ENCODE assay signal across 8 mouse cellular contexts in the genomic region with DNA sequence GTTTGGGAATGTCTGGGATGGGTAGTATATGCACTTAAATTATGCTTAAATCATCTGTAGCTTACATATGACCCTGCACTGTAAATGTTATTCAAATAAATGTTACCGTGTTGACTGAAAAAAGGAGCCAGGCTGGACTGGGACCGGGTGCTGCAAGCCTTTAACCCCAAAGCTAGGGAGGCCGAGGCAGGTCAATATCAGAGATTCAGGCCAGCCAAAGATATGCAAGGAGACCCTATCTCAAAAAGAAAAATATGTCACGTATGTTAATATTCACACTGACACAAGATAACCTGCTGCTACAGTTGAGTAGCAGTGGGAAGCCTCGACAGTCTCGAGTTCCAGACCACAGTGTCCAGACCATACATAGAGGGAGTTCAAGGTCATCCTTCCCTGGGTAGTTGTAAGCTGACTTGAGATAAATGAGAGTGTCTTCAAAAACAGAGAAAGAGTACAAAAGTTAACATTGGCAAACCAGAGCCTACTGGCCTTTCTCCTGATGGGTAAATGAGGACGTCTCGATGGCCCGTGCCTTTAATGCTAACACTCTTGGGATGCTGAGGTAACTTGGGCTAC. TPM values are rescaled to one million over a fixed set of nuclear protein-coding genes. Genes with fewer than 3 reads are reported as not detected.
A peak's percentile ranks its signal among the peaks of the same experiment; 100 is the strongest.
DNase-seq lines count a peak whose midpoint lies in the region; ATAC-seq and TF ChIP-seq lines count a peak whose summit lies in the region.

No protein-coding gene starts in this region.

- TF ChIP-seq EP300 in liver, embryonic 14.5 days (IDR thresholded peaks at IDR 0.05; ENCODE audit: low read depth) = no peak

- intact Hi-C loops in gastrocnemius, adult 2 months (cut with DNase I) = no loop called here

- H3K9ac ChIP-seq in forebrain, embryonic 16.5 days (replicated peaks; ENCODE audit: low read depth, low read length) = no peak overlapping the region
- peak overlapping the region; percentile 94 for H3K9ac ChIP-seq in liver, embryonic 14.5 days (replicated peaks)

- no peaks in the 10 kb centered on the region for H3K27me3 ChIP-seq in E14TG2a.4 (ENCODE audit: insufficient read depth, low read length)
- H3K27me3 ChIP-seq in forebrain, embryonic 16.5 days (replicated peaks; ENCODE audit: control insufficient read depth, insufficient read depth, low read length) = no peaks in the 10 kb centered on the region
- no peaks in the 10 kb centered on the region for H3K27me3 ChIP-seq in liver, embryonic 14.5 days (ENCODE audit: control insufficient read depth, insufficient read depth, low read length)

- TF ChIP-seq CTCF in gastrocnemius, adult 2 months (IDR thresholded peaks at IDR 0.05) = no peak
- TF ChIP-seq CTCF in E14TG2a.4 (conservative IDR thresholded peaks at IDR 0.05; ENCODE audit: low read length) = no peak
- no peak for TF ChIP-seq CTCF in liver, embryonic 14.5 days (IDR thresholded peaks at IDR 0.05; ENCODE audit: low read depth)

- 58% methylated on average over 9 of the region's 9 CpGs for WGBS in forebrain, embryonic 16.5 days
- WGBS in liver, embryonic 14.5 days (ENCODE audit: insufficient replicate concordance) = 45% methylated on average over 9 of the region's 9 CpGs

- H3K4me3 ChIP-seq in gastrocnemius, adult 2 months = peak overlapping the region; percentile 92
- H3K4me3 ChIP-seq in E14TG2a.4 (replicated peaks; ENCODE audit: low read length) = peak overlapping the region; percentile 98
- H3K4me3 ChIP-seq in forebrain, embryonic 16.5 days (replicated peaks; ENCODE audit: low read length) = peak overlapping the region; percentile 65; the same call in 1 of the 2 replicates
- H3K4me3 ChIP-seq in liver, embryonic 14.5 days (ENCODE audit: insufficient read depth in 1 of 2, low read depth in 2 of 2, low read length in 2 of 2) = peak overlapping the region; percentile 34 to 89

- H3K9me3 ChIP-seq in E14TG2a.4 (ENCODE audit: low read length) = no peaks in the 10 kb centered on the region
- H3K9me3 ChIP-seq in forebrain, embryonic 16.5 days (ENCODE audit: control insufficient read depth, low read length) = no peaks in the 10 kb centered on the region
- H3K9me3 ChIP-seq in liver, embryonic 14.5 days (ENCODE audit: control insufficient read depth, low read length) = no peaks in the 10 kb centered on the region

- peak overlapping the region; percentile 82 for H3K4me2 ChIP-seq in forebrain, embryonic 16.5 days (ENCODE audit: low read length)
- H3K4me2 ChIP-seq in liver, embryonic 14.5 days (ENCODE audit: low read depth) = peak overlapping the region; percentile 84

- no peak for ATAC-seq in forebrain, embryonic 16.5 days
- no peak for ATAC-seq in liver, embryonic 14.5 days (ENCODE audit: insufficient read depth)
- no peak for ATAC-seq in monocyte, adult 5-6 weeks (replicated peaks; ENCODE audit: insufficient number of reproducible peaks, low FRiP score, low TSS enrichment, poor library complexity, severe bottlenecking)
- ATAC-seq in CD4-positive, CD25-positive, alpha-beta regulatory T cell, adult 4 months = no peak

- peaks cover 71% of the 10 kb centered on the region for H3K4me1 ChIP-seq in E14TG2a.4 (replicated peaks; ENCODE audit: low read depth, low read length)
- H3K4me1 ChIP-seq in forebrain, embryonic 16.5 days (replicated peaks; ENCODE audit: control insufficient read depth, insufficient read depth, low read length) = peaks cover 23% of the 10 kb centered on the region
- H3K4me1 ChIP-seq in liver, embryonic 14.5 days (replicated peaks; ENCODE audit: control insufficient read depth in 2 of 2, insufficient read depth in 2 of 2, low read length in 1 of 2) = peaks cover 41 to 55% of the 10 kb centered on the region in 2 experiments

- H3K27ac ChIP-seq in gastrocnemius, adult 2 months = peak overlapping the region; percentile 99
- no peak overlapping the region for H3K27ac ChIP-seq in forebrain, embryonic 16.5 days (ENCODE audit: low read length)
- peak overlapping the region; percentile 97 for H3K27ac ChIP-seq in liver, embryonic 14.5 days

- no peak for DNase-seq in gastrocnemius, adult 2 months
- no peak for DNase-seq in gastrocnemius, postnatal 10 days
- no peak for DNase-seq in liver, embryonic 14.5 days (ENCODE audit: low read depth in 3 of 3, low spot score in 3 of 3)
- no peak for DNase-seq in cerebellum, adult 11-12 months

- H3K36me3 ChIP-seq in E14TG2a.4 (ENCODE audit: insufficient read depth, low read length) = peaks cover 60% of the 10 kb centered on the region
- H3K36me3 ChIP-seq in forebrain, embryonic 16.5 days (ENCODE audit: control insufficient read depth, insufficient read depth) = no peaks in the 10 kb centered on the region
- peaks cover 7% of the 10 kb centered on the region for H3K36me3 ChIP-seq in liver, embryonic 14.5 days (replicated peaks; ENCODE audit: control insufficient read depth, insufficient read depth, low read depth)

RNA-seq across cellular contexts. Expression of a gene that starts 2.2 kb away (rescaled TPM):
- 10 to 100 TPM; 12.9 to 16.5 TPM for total RNA-seq in gastrocnemius, adult 2 months (2021)
- 10 to 100 TPM; 30.9 to 41.2 TPM for total RNA-seq in gastrocnemius, postnatal 10 days (2021)
- 103 and 109 TPM in 2 replicates for polyA plus RNA-seq in forebrain, embryonic 16.5 days (2015; fragmentation: Nextera tagmentation; extraction: Ambion mirVana)
- polyA plus RNA-seq in liver, embryonic 14.5 days (2012; rRNA removed) = 68.7 and 76.7 TPM in 2 replicates
- 61.2 and 66.4 TPM in 2 replicates for polyA plus RNA-seq in liver, embryonic 14.5 days (2014; fragmentation: Nextera tagmentation; extraction: Ambion mirVana)
- 11.9 to 26.9 TPM (median 24.5 TPM) in 3 replicates for total RNA-seq in monocyte, adult 5-6 weeks (2017)
- polyA plus RNA-seq in CD4-positive, CD25-positive, alpha-beta regulatory T cell, adult 4 months (2017; shearing (Covaris generic)) = 100 to 1,000 TPM; 307 to 416 TPM

RNA-seq across cellular contexts. Expression of a gene that starts 2.3 kb away (rescaled TPM):
- 1 to 10 TPM; 3.2 to 3.4 TPM for total RNA-seq in gastrocnemius, adult 2 months (2021)
- 1 to 10 TPM; 4.3 to 5.5 TPM for total RNA-seq in gastrocnemius, postnatal 10 days (2021)
- 27.3 and 28.6 TPM in 2 replicates for polyA plus RNA-seq in forebrain, embryonic 16.5 days (2015; fragmentation: Nextera tagmentation; extraction: Ambion mirVana)
- polyA plus RNA-seq in liver, embryonic 14.5 days (2012; rRNA removed) = 10.8 and 12.7 TPM in 2 replicates
- 14.8 and 16.1 TPM in 2 replicates for polyA plus RNA-seq in liver, embryonic 14.5 days (2014; fragmentation: Nextera tagmentation; extraction: Ambion mirVana)
- 2.8 to 9.4 TPM (median 3.8 TPM) in 3 replicates for total RNA-seq in monocyte, adult 5-6 weeks (2017)
- polyA plus RNA-seq in CD4-positive, CD25-positive, alpha-beta regulatory T cell, adult 4 months (2017; shearing (Covaris generic)) = 10 to 100 TPM; 23.0 to 31.9 TPM

RNA-seq across cellular contexts. Expression of a gene that starts 22.3 kb away (rescaled TPM):
- total RNA-seq in gastrocnemius, adult 2 months (2021) = under 1 TPM; 0.47 to 0.48 TPM
- 1 to 10 TPM; 1.6 to 2.3 TPM for total RNA-seq in gastrocnemius, postnatal 10 days (2021)
- 95.7 and 123 TPM in 2 replicates for polyA plus RNA-seq in forebrain, embryonic 16.5 days (2015; fragmentation: Nextera tagmentation; extraction: Ambion mirVana)
- polyA plus RNA-seq in liver, embryonic 14.5 days (2012; rRNA removed) = 1.0 TPM in 2 replicates
- polyA plus RNA-seq in liver, embryonic 14.5 days (2014; fragmentation: Nextera tagmentation; extraction: Ambion mirVana) = 0.13 and 0.14 TPM in 2 replicates
- total RNA-seq in monocyte, adult 5-6 weeks (2017) = 0.49 to 0.96 TPM in 2 of 3 replicates, not detected in the other
- under 1 TPM; 0.27 to 0.37 TPM for polyA plus RNA-seq in CD4-positive, CD25-positive, alpha-beta regulatory T cell, adult 4 months (2017; shearing (Covaris generic))

RNA-seq across cellular contexts. Expression of a gene that starts 23.4 kb away (rescaled TPM):
- total RNA-seq in gastrocnemius, adult 2 months (2021) = 100 to 1,000 TPM; 271 to 389 TPM
- 100 to 1,000 TPM; 351 to 394 TPM for total RNA-seq in gastrocnemius, postnatal 10 days (2021)
- polyA plus RNA-seq in forebrain, embryonic 16.5 days (2015; fragmentation: Nextera tagmentation; extraction: Ambion mirVana) = 30.2 and 33.8 TPM in 2 replicates
- 20.6 and 25.2 TPM in 2 replicates for polyA plus RNA-seq in liver, embryonic 14.5 days (2012; rRNA removed)
- polyA plus RNA-seq in liver, embryonic 14.5 days (2014; fragmentation: Nextera tagmentation; extraction: Ambion mirVana) = 21.3 and 29.8 TPM in 2 replicates
- not detected in 3 replicates for total RNA-seq in monocyte, adult 5-6 weeks (2017)
- polyA plus RNA-seq in CD4-positive, CD25-positive, alpha-beta regulatory T cell, adult 4 months (2017; shearing (Covaris generic)) = not detected

RNA-seq across cellular contexts. Expression of a gene that starts 33.4 kb away (rescaled TPM):
- total RNA-seq in gastrocnemius, adult 2 months (2021) = under 1 TPM; 0.05 to 0.25 TPM
- 1 to 10 TPM in 1 of 2 experiments, under 1 TPM in 1; 0.07 to 1.1 TPM for total RNA-seq in gastrocnemius, postnatal 10 days (2021)
- 3.5 and 3.7 TPM in 2 replicates for polyA plus RNA-seq in forebrain, embryonic 16.5 days (2015; fragmentation: Nextera tagmentation; extraction: Ambion mirVana)
- 0.03 TPM in 2 replicates for polyA plus RNA-seq in liver, embryonic 14.5 days (2012; rRNA removed)
- polyA plus RNA-seq in liver, embryonic 14.5 days (2014; fragmentation: Nextera tagmentation; extraction: Ambion mirVana) = 0.01 TPM in 2 replicates
- 1.4 to 6.4 TPM (median 4.7 TPM) in 3 replicates for total RNA-seq in monocyte, adult 5-6 weeks (2017)
- under 1 TPM in 1 of 2 experiments, not detected in 1; 0.09 TPM for polyA plus RNA-seq in CD4-positive, CD25-positive, alpha-beta regulatory T cell, adult 4 months (2017; shearing (Covaris generic))
